Mouse (Mus musculus) liver, embryonic 11.5 days (tissue): ENCODE measurements around the gene Atp8b4. TPM values are rescaled to one million over a fixed set of nuclear protein-coding genes. Genes with fewer than 3 reads are reported as not detected.

ENCODE experiments used
- ATAC-seq: fragments of 200-750 bp; cut with Nextera tagmentation; replicated peaks from 2 replicates; pipeline ENCODE4 v1.8.0; 2017; ENCODE audit warnings: moderate number of reproducible peaks, mild to moderate bottlenecking, moderate TSS enrichment, moderate library complexity; ENCODE audit not compliant: low FRiP score
- DNase-seq: peaks from one replicate; pipeline ENCODE4 v3.0.0-alpha.2; 2017; ENCODE audit warnings: low spot score
- H3K27ac ChIP-seq: fragments of 300-500 bp; sonication (generic); 2 replicates; pipeline ENCODE4 v1.5.1; 2014; ENCODE audit warnings: mild to moderate bottlenecking, low read depth, low read length, control low read depth
- H3K27me3 ChIP-seq: fragments of 300-500 bp; sonication (generic); replicated peaks from 2 replicates; pipeline ENCODE4 v1.6.1; 2014; ENCODE audit warnings: low read length, mixed read lengths; ENCODE audit not compliant: control insufficient read depth, insufficient read depth
- H3K36me3 ChIP-seq: fragments of 300-500 bp; sonication (generic); 2 replicates; pipeline ENCODE4 v1.6.1; 2014; ENCODE audit warnings: mild to moderate bottlenecking, low read length, moderate library complexity, mixed read lengths; ENCODE audit not compliant: control insufficient read depth, insufficient read depth
- H3K4me1 ChIP-seq: fragments of 300-500 bp; sonication (generic); replicated peaks from 2 replicates; pipeline ENCODE4 v1.6.1; 2014; ENCODE audit warnings: low read length, mixed read lengths; ENCODE audit not compliant: control insufficient read depth, insufficient read depth
- H3K4me2 ChIP-seq: fragments of 300-500 bp; sonication (generic); 2 replicates; pipeline ENCODE4 v1.6.1; 2014; ENCODE audit warnings: mild to moderate bottlenecking, control low read depth, moderate library complexity
- H3K4me3 ChIP-seq: fragments of 300-500 bp; sonication (generic); 2 replicates; pipeline ENCODE4 v1.5.1; 2014; ENCODE audit warnings: low read depth, low read length, control low read depth
- H3K9ac ChIP-seq: fragments of 300-500 bp; sonication (generic); 2 replicates; pipeline ENCODE4 v1.6.1; 2014; ENCODE audit warnings: low read depth, low read length, control low read depth
- H3K9me3 ChIP-seq: fragments of 300-500 bp; sonication (generic); 2 replicates; pipeline ENCODE4 v1.6.1; 2016; ENCODE audit warnings: low read length, inconsistent platforms, mixed read lengths; ENCODE audit not compliant: control insufficient read depth
- WGBS: fragments of 180-500 bp; shearing (Covaris S2); extraction: QIAGEN DNeasy Blood & Tissue Kit; methylation state at CpG from one replicate; pipeline ENCODE4 v1.1.7; 2014; 5-methylcytosine and 5-hydroxymethylcytosine counted together
- polyA plus RNA-seq: library from polyadenylated mRNA; unstranded; fragments of >200 nt; fragmentation: Nextera tagmentation; extraction: Ambion mirVana; gene quantifications from 2 replicates; pipeline ENCODE4 v1.2.1, GENCODE M21; 2014

Gene Atp8b4
- polyA plus RNA-seq = 2.2 TPM in 2 replicates

DNA sequence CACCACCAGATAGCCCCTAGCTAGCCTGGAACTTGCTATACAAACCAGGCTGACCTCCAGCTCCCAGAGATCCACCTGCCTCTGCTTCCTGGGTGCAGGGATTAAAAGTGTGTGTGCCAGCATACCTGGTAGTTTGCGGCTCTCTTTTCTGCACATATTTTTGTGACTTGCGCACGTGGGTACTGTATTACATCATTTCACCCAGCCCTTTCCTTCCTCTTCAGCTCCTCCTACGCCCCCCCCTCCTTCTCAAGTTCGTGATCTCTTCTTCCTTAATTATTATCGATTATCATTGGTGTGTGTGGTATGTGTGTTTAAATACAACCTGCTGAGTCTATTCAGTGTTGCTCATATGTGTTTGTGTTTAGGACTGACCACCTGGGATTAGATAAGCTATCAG, at the start of gene Atp8b4:
Gene Atp8b4, minus strand, starts transcription at position 154 of the 400 bp plus-strand sequence.
- Histone ChIP-seq H3K9ac (no peak within 1 kb of the TSS), H3K4me3 (no peak within 1 kb of the TSS), H3K27ac (no peak within 1 kb of the TSS), H3K4me1 (no peaks in the 10 kb centered on the region), H3K27me3 (no peaks in the 10 kb centered on the region), H3K36me3 (no peaks in the 10 kb centered on the region), H3K4me2 (no peak within 1 kb of the TSS), H3K9me3 (no peaks in the 10 kb centered on the region)
- 57% methylated on average over 6 of the region's 6 CpGs for WGBS
- DNase-seq (no peak), ATAC-seq (no peak)

DNA sequence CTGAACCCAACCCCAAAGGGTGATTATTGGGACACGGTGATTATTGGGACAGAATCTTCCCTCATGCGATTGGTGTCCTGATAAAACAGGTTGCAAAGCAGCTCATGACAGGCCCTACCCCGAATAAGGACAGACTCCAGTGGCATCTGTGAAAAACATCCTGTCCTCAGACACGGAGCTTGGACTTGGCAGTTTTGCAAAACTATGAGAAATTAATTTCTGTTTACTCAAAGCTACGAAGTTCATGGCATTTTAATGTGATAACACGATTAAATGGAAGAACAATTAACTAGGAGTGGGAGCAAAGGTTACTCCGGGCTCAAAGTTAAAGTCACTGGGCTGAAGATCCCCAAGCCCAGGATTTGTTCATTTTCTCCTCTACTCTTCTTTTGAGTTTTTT, 49.2 kb upstream of the Atp8b4 start:
- no peak overlapping the region for H3K4me3 ChIP-seq
- H3K27ac ChIP-seq = no peak overlapping the region
- DNase-seq = no peak
- no peak overlapping the region for H3K4me2 ChIP-seq
- no peak overlapping the region for H3K9ac ChIP-seq
- no peak for ATAC-seq
- H3K27me3 ChIP-seq = peaks cover 36% of the 10 kb centered on the region
- H3K36me3 ChIP-seq = no peaks in the 10 kb centered on the region
- H3K9me3 ChIP-seq = no peaks in the 10 kb centered on the region
- WGBS = 79% methylated on average over 7 of the region's 7 CpGs
- H3K4me1 ChIP-seq = peaks cover 6% of the 10 kb centered on the region

DNA sequence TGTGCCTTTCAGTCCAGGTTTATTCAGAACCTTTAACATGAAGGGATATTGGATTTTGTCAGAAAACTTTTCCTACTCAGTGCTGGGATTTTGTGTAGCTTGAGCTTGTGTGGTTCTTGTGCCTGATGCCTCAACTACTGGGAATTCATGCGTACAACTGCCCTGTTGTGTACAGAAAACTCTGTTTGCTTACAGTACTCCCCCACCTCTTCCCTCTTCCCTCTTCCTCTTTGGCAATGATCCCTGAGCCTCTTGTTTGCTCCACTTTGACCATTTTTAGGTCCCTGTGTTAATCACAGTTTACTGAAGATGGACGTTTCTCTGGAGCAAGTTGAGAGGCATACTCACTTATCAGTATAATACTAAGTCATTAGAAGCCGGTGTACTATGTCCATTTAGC, 45.9 kb upstream of the Atp8b4 start:
- H3K36me3 ChIP-seq = no peaks in the 10 kb centered on the region
- peaks cover 4% of the 10 kb centered on the region for H3K27me3 ChIP-seq
- H3K4me3 ChIP-seq = no peak overlapping the region
- H3K4me1 ChIP-seq = no peaks in the 10 kb centered on the region
- DNase-seq (no peak), ATAC-seq (no peak)
- no peak overlapping the region for H3K27ac ChIP-seq
- H3K9me3 ChIP-seq = no peaks in the 10 kb centered on the region
- WGBS = 76% methylated on average over 3 of the region's 3 CpGs
- no peak overlapping the region for H3K4me2 ChIP-seq
- H3K9ac ChIP-seq = no peak overlapping the region

DNA sequence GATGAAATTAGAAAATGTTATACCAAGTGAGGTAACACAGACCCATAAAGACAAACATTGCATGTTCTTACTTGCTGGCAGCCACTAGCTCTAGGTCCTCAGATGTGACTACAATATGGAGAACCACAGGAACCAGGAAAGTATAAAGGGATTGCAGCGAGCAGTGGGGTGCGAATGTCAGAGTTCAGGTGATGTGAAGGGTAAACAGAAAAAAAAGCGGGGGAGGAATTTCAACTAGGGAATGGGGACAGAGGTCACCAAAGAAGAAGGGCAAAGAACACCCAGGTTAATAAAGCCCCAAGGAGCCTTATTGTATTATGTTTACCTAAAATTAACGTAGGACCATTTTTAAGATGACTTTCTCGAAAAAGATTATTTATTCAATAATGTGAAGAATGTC, 44.8 kb upstream of the Atp8b4 start:
- no peak overlapping the region for H3K4me3 ChIP-seq
- H3K9ac ChIP-seq = no peak overlapping the region
- H3K9me3 ChIP-seq = no peaks in the 10 kb centered on the region
- 70% methylated on average over 5 of the region's 5 CpGs for WGBS
- H3K27ac ChIP-seq = no peak overlapping the region
- no peak for ATAC-seq
- DNase-seq = no peak
- H3K4me1 ChIP-seq = no peaks in the 10 kb centered on the region
- H3K27me3 ChIP-seq = no peaks in the 10 kb centered on the region
- H3K4me2 ChIP-seq = no peak overlapping the region
- H3K36me3 ChIP-seq = no peaks in the 10 kb centered on the region

DNA sequence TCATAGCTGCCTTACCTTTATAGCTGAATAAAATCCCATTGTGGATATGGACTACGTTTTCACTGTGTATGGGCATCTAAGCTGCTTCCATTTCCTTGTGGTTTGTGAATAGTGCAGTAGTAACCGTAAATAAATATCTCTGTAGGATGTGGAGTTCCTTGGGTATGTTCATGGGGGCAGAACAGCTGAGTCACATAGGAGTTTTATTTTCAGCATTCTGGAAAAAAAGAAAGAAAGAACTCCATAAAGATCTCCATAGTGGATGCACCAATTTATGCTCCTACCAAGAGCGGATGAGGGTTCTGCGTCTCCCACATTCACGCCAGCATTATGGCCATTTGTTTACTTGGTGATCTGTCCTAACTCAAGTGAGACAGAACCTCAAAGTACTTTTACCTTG, 41.7 kb upstream of the Atp8b4 start:
- WGBS = 83% methylated on average over 5 of the region's 5 CpGs
- ATAC-seq (no peak), DNase-seq (no peak)
- Histone ChIP-seq H3K27me3 (no peaks in the 10 kb centered on the region), H3K4me3 (no peak overlapping the region), H3K27ac (no peak overlapping the region), H3K4me2 (no peak overlapping the region), H3K9ac (no peak overlapping the region), H3K9me3 (no peaks in the 10 kb centered on the region), H3K4me1 (no peaks in the 10 kb centered on the region), H3K36me3 (no peaks in the 10 kb centered on the region)

DNA sequence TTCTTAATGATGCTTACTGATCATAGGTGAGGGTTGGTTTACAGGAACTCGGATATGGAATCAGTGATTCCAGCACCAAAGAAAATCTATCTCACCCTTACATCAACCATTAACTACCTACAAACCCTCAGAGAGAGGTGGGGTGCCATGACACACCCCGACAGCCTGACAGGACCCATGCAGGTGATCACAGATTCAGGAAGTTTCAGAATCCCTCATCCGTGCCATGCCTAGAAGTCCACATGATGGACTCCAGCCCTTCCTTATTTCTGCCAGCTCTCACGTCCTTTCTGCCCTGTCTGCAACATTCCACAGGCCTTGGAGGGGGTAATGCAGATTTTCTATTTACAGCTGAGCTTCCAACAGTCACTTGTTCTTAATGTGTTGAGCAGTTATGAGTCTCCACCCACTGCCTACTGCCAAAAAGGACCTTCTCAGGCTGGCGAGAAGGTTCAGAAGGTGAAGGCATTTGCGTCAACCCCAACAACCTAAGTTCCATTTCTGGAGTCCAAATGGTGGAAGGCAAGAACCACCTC, 40.0 kb upstream of the Atp8b4 start:
- Histone ChIP-seq H3K27me3 (no peaks in the 10 kb centered on the region), H3K9me3 (no peaks in the 10 kb centered on the region), H3K36me3 (no peaks in the 10 kb centered on the region), H3K9ac (no peak overlapping the region), H3K4me2 (no peak overlapping the region), H3K4me3 (no peak overlapping the region), H3K27ac (no peak overlapping the region), H3K4me1 (no peaks in the 10 kb centered on the region)
- no peak for DNase-seq
- ATAC-seq = no peak
- 73% methylated on average over 6 of the region's 6 CpGs for WGBS

DNA sequence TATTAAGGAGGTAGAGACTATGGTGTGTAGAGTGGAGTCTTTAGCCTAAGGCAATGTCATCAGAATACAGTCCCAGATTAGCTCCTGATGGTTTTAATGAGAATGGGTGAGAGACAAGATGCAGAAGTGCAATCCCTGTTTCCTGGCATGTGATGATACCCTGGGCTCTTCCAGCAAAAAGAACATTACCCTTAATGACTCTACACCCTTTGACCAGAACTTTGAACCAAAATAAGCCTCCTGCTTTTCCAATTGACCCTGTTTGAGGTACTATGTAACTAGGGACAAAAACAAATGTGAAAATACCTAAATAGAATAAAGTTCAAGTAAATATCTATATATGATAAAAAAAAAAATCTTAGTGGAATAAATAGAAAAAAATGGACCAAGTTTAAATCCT, 37.2 kb upstream of the Atp8b4 start:
- H3K36me3 ChIP-seq = no peaks in the 10 kb centered on the region
- no peak for ATAC-seq
- no peaks in the 10 kb centered on the region for H3K27me3 ChIP-seq
- H3K4me3 ChIP-seq = no peak overlapping the region
- no peaks in the 10 kb centered on the region for H3K9me3 ChIP-seq
- no peak overlapping the region for H3K9ac ChIP-seq
- no peak overlapping the region for H3K27ac ChIP-seq
- no peaks in the 10 kb centered on the region for H3K4me1 ChIP-seq
- DNase-seq = no peak
- no peak overlapping the region for H3K4me2 ChIP-seq

DNA sequence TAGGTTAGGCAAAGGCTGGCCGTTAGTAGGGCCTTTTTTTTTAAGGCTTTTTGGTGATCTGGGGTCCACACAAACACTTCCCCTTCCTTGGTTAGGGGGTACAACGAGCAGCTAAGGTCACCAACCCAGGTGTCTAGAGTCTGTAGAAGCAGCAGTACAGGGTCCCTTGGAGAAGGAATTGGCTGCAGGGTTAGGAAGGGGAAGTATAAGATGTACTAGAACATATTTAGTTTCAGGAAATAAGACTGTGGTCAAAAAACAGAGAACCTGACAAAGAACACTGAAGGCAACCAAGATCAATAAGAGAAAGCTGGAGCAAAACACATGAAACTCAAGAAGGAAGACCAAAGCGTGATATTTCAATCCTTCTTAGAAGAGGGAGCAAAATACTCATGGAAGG, 30.1 kb upstream of the Atp8b4 start:
- no peaks in the 10 kb centered on the region for H3K9me3 ChIP-seq
- no peak overlapping the region for H3K27ac ChIP-seq
- no peak overlapping the region for H3K4me2 ChIP-seq
- ATAC-seq (no peak), DNase-seq (no peak)
- no peaks in the 10 kb centered on the region for H3K4me1 ChIP-seq
- no peaks in the 10 kb centered on the region for H3K36me3 ChIP-seq
- H3K9ac ChIP-seq = no peak overlapping the region
- H3K27me3 ChIP-seq = no peaks in the 10 kb centered on the region
- WGBS = 59% methylated on average over 3 of the region's 3 CpGs
- H3K4me3 ChIP-seq = no peak overlapping the region

DNA sequence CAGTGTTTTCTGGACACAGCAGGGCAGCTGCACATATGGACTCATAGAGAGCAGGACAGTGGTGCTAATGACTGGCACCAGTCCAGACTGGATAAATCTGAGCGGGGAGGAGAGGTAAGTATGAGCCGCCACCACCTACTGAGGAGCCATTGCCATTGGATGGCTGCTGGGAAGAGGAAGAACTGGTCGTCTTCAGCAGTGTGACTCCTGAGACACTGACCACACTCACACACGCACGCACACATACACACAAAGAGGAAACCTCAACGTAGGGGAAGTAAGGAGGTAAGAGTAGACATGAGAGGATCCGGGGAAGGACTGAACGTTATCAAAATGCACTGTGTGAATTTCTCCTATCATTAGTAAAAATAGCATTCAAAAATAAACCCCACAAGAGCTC, 27.0 kb upstream of the Atp8b4 start:
- no peak for ATAC-seq
- no peaks in the 10 kb centered on the region for H3K4me1 ChIP-seq
- no peak overlapping the region for H3K4me3 ChIP-seq
- no peaks in the 10 kb centered on the region for H3K27me3 ChIP-seq
- 63% methylated on average over 8 of the region's 8 CpGs for WGBS
- H3K4me2 ChIP-seq = no peak overlapping the region
- H3K36me3 ChIP-seq = no peaks in the 10 kb centered on the region
- no peak for DNase-seq
- no peak overlapping the region for H3K9ac ChIP-seq
- H3K27ac ChIP-seq = no peak overlapping the region
- H3K9me3 ChIP-seq = no peaks in the 10 kb centered on the region
